Mouse (Mus musculus) liver, embryonic 13.5 days (tissue): ENCODE measurements around the gene Pdzd2. TPM values are rescaled to one million over a fixed set of nuclear protein-coding genes. Genes with fewer than 3 reads are reported as not detected.
A peak's percentile ranks its signal among the peaks of the same experiment; 100 is the strongest.

Source experiments
- ATAC-seq: fragments of 200-750 bp; cut with Nextera tagmentation; 2 replicates; pipeline ENCODE4 v1.8.0; 2017; ENCODE audit warnings: low read depth, mild to moderate bottlenecking, moderate number of reproducible peaks, moderate library complexity
- DNase-seq: peaks from one replicate; pipeline ENCODE4 v3.0.0; 2022
- H3K27ac ChIP-seq: fragments of 300-500 bp; sonication (generic); 2 replicates; pipeline ENCODE4 v1.5.1; 2015; ENCODE audit warnings: moderate library complexity, mild to moderate bottlenecking, inconsistent platforms
- H3K27me3 ChIP-seq: fragments of 300-500 bp; sonication (generic); 2 replicates; pipeline ENCODE4 v1.6.1; 2015; ENCODE audit warnings: mild to moderate bottlenecking, inconsistent platforms
- H3K36me3 ChIP-seq: fragments of 300-500 bp; sonication (generic); 2 replicates; pipeline ENCODE4 v1.6.1; 2015; ENCODE audit warnings: mild to moderate bottlenecking, inconsistent platforms
- H3K4me1 ChIP-seq: fragments of 300-500 bp; sonication (generic); replicated peaks from 2 replicates; pipeline ENCODE4 v1.6.1; 2015; ENCODE audit warnings: inconsistent platforms
- H3K4me2 ChIP-seq: fragments of 300-500 bp; sonication (generic); 2 replicates; pipeline ENCODE4 v1.6.1; 2015; ENCODE audit warnings: inconsistent platforms, mild to moderate bottlenecking, moderate library complexity
- H3K4me3 ChIP-seq: fragments of 300-500 bp; sonication (generic); replicated peaks from 2 replicates; pipeline ENCODE4 v1.5.1; 2015; ENCODE audit warnings: mild to moderate bottlenecking, inconsistent platforms
- H3K9ac ChIP-seq: fragments of 300-500 bp; sonication (generic); 2 replicates; pipeline ENCODE4 v1.6.1; 2015; ENCODE audit warnings: mild to moderate bottlenecking, inconsistent platforms
- H3K9me3 ChIP-seq: fragments of 300-500 bp; sonication (generic); replicated peaks from 2 replicates; pipeline ENCODE4 v1.6.1; 2016; ENCODE audit warnings: inconsistent platforms
- WGBS: fragments of 180-500 bp; shearing (Covaris S2); methylation state at CpG from one replicate; pipeline ENCODE4 v1.1.7; 2015; ENCODE audit not compliant: insufficient replicate concordance; 5-methylcytosine and 5-hydroxymethylcytosine counted together
- polyA plus RNA-seq: library from polyadenylated mRNA; unstranded; fragments of >200 nt; fragmentation: Nextera tagmentation; extraction: Ambion mirVana; gene quantifications from 2 replicates; pipeline ENCODE4 v1.2.1, GENCODE M21; 2015

The Pdzd2 gene
- polyA plus RNA-seq: 1.4 and 1.5 TPM in 2 replicates

DNA sequence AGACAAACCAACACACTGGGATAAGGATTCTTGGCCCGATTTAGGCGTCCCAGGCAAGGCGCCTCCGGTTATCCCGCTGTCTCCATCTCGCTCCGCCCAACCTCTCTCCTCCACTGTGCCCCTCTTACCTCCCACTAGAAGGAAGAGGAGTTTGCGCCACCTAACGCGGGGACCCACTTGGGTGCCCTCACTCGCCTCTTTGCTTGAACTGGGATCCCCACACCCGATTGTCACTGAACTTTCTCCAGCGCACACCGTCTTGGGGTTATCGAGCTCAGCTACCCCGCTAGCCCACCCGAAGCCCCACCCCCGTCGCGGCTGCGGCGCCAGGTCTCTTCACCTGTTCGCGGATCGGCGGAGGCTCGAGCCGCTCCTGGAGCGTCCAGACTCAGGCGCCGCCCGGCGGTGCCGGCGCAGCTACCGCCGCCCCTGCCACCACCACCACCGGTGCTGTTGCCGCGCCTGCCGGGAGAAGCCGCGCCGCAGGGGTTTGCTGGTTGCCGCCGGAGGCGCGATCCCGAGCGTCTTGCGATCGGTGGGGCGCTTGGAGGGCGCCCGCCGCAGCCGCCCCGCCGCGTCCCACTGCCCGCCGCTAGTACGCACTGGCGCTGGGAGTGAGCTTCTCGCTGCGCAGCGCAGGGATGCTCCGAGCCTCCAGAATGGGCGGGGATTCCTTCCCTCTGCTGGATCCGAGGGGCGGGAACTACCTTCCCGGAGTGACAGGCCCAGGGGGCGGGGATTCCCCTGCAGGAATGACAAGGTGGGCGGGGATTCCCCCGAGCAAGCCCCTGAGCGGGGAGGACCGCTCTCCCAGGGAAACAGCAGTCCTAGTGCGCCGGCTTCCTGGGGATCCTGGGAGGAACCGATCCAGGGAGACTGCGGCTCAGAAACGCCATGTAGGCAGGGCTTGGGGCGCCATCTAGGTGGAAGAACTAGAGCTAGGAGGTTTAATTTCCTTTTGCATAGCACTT, at the start of gene Pdzd2:
Pdzd2 (minus strand) TSS at position 648 of the 971 bp plus-strand sequence.
- Histone ChIP-seq H3K27ac (no peak within 1 kb of the TSS), H3K9me3 (0 out of 2 replicates have a peak, but pooled peaks cover 3% of the 10 kb centered on the region), H3K36me3 (no peaks in the 10 kb centered on the region), H3K27me3 (peaks cover 56% of the 10 kb centered on the region), H3K4me2 (peak within 1 kb of the TSS; percentile 71), H3K4me3 (peak within 1 kb of the TSS; percentile 57), H3K4me1 (peaks cover 27% of the 10 kb centered on the region), H3K9ac (no peak within 1 kb of the TSS)
- ATAC-seq: peak; percentile 89
- 1% methylated on average over 83 of the region's 83 CpGs for WGBS
- DNase-seq: peak; percentile 70

DNA sequence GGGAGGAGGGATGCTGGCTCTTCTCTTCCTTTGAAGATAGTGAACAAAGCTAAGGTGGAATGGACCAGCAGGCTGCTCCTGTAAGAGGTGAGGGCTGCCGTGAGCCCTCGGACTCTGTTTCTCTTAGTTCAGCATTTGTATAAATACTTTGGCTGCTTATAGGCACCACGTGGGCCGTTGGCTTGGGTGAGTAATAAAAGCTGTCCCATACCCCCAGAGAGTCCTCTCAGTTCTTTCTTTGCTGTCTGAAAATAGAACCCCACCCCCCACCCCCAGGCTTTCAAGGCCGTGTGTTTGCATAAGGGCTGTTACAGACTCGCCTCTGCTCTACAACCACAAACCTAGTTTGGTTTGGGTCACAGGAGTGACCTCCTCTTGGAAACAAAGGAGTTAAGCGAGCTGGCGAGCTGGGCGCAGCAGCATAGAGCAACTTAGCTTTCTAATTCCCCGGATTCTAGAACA, 49.7 kb upstream of the Pdzd2 start:
- DNase-seq: no peak
- Histone ChIP-seq H3K4me2 (peak overlapping the region; percentile 12; the same call in 1 of the 2 replicates), H3K4me1 (no peaks in the 10 kb centered on the region), H3K27me3 (no peaks in the 10 kb centered on the region), H3K4me3 (no peak overlapping the region), H3K9me3 (no peaks in the 10 kb centered on the region), H3K36me3 (no peaks in the 10 kb centered on the region), H3K27ac (no peak overlapping the region), H3K9ac (no peak overlapping the region)
- WGBS: 43% methylated on average over 10 of the region's 10 CpGs
- no peak for ATAC-seq

DNA sequence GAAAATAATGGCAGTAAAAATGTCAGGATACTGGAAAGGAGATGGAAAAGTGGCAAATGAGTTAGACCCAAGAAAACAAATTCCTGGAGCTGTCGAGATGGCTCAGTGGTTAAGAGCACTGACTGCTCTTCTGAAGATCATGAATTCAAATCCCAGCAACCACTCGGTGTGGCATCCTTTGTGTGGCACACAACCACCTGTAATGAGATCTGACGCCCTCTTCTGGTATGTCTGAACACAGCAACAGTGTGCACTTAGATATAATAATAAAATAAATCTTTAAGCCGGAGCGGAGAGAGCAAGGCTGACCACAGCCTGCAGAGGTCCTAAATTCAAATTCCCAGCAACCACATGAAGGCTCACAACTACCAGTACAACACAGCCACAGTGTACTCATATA, 48.8 kb upstream of the Pdzd2 start:
- Histone ChIP-seq H3K27ac (no peak overlapping the region), H3K4me3 (no peak overlapping the region), H3K9me3 (no peaks in the 10 kb centered on the region), H3K9ac (no peak overlapping the region), H3K36me3 (no peaks in the 10 kb centered on the region), H3K4me1 (no peaks in the 10 kb centered on the region), H3K4me2 (no peak overlapping the region), H3K27me3 (no peaks in the 10 kb centered on the region)
- DNase-seq (no peak), ATAC-seq (no peak)
- WGBS: 56% methylated on average over 5 of the region's 5 CpGs

DNA sequence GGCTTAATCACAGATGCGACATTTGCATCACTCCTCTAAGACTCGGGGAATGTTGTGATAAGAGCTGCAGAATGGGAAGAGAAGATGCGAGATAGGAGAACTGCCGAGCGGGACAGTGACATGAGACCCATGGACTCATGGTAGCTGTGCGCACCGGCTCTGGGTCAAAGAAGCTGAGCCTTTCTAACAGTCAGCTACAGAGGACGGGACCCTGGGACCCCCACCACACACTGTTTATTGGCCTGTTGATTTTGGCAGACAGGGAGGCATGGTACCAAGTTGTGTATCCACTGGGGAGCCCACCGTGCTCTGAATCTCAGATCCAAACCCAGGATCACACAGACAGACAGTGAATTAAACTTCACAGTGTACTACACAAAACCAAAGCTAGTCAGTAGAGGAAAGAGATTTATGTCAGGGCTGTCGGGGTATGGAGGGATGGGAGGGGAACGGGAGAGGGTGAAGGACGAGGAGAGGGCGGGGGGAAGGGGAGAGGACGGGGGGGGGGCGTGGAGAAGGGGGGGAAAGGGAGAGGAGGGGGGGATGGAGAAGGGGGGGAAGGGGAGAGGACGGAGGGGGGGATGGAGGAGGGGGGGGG, 42.1 kb upstream of the Pdzd2 start:
- H3K4me3 ChIP-seq: no peak overlapping the region
- no peaks in the 10 kb centered on the region for H3K9me3 ChIP-seq
- no peaks in the 10 kb centered on the region for H3K27me3 ChIP-seq
- H3K4me1 ChIP-seq: no peaks in the 10 kb centered on the region
- 56% methylated on average over 11 of the region's 16 CpGs for WGBS
- H3K36me3 ChIP-seq: no peaks in the 10 kb centered on the region
- ATAC-seq: no peak
- H3K27ac ChIP-seq: no peak overlapping the region
- no peak overlapping the region for H3K9ac ChIP-seq
- DNase-seq: no peak
- H3K4me2 ChIP-seq: no peak overlapping the region

- ATAC-seq (no peak), DNase-seq (no peak)
- Histone ChIP-seq H3K9ac (no peak overlapping the region), H3K4me2 (no peak overlapping the region), H3K27me3 (no peaks in the 10 kb centered on the region), H3K27ac (no peak overlapping the region), H3K9me3 (no peaks in the 10 kb centered on the region), H3K4me1 (no peaks in the 10 kb centered on the region), H3K4me3 (no peak overlapping the region), H3K36me3 (no peaks in the 10 kb centered on the region)
- 65% methylated on average over 6 of the region's 6 CpGs for WGBS
Observed at GRCm38 (mm10) chr15:12781296-12781695, 41.6 kb upstream of the Pdzd2 start.

- H3K27me3 ChIP-seq: no peaks in the 10 kb centered on the region
- 59% methylated on average over 11 of the region's 11 CpGs for WGBS
- no peak overlapping the region for H3K9ac ChIP-seq
- H3K4me1 ChIP-seq: no peaks in the 10 kb centered on the region
- no peak for DNase-seq
- H3K4me2 ChIP-seq: no peak overlapping the region
- H3K9me3 ChIP-seq: no peaks in the 10 kb centered on the region
- H3K4me3 ChIP-seq: no peak overlapping the region
- H3K36me3 ChIP-seq: no peaks in the 10 kb centered on the region
- H3K27ac ChIP-seq: no peak overlapping the region
- ATAC-seq: no peak
Observed at GRCm38 (mm10) chr15:12774149-12774753, 34.5 kb upstream of the Pdzd2 start.

GRCm38 (mm10) chr15:12770958-12771357, 31.2 kb upstream of the Pdzd2 start:
- H3K4me1 ChIP-seq: no peaks in the 10 kb centered on the region
- H3K9ac ChIP-seq: no peak overlapping the region
- H3K4me3 ChIP-seq: no peak overlapping the region
- H3K36me3 ChIP-seq: no peaks in the 10 kb centered on the region
- ATAC-seq: no peak
- 73% methylated on average over 7 of the region's 7 CpGs for WGBS
- H3K27ac ChIP-seq: no peak overlapping the region
- no peak for DNase-seq
- no peaks in the 10 kb centered on the region for H3K9me3 ChIP-seq
- H3K27me3 ChIP-seq: no peaks in the 10 kb centered on the region
- H3K4me2 ChIP-seq: no peak overlapping the region

- no peak overlapping the region for H3K9ac ChIP-seq
- H3K4me1 ChIP-seq: no peaks in the 10 kb centered on the region
- WGBS: 28% methylated on average over 4 of the region's 4 CpGs
- H3K27ac ChIP-seq: no peak overlapping the region
- DNase-seq (no peak), ATAC-seq (no peak)
- no peak overlapping the region for H3K4me3 ChIP-seq
- no peaks in the 10 kb centered on the region for H3K27me3 ChIP-seq
- H3K36me3 ChIP-seq: no peaks in the 10 kb centered on the region
- H3K9me3 ChIP-seq: no peaks in the 10 kb centered on the region
- H3K4me2 ChIP-seq: no peak overlapping the region
Observed at GRCm38 (mm10) chr15:12766848-12767247, 27.1 kb upstream of the Pdzd2 start.

DNA sequence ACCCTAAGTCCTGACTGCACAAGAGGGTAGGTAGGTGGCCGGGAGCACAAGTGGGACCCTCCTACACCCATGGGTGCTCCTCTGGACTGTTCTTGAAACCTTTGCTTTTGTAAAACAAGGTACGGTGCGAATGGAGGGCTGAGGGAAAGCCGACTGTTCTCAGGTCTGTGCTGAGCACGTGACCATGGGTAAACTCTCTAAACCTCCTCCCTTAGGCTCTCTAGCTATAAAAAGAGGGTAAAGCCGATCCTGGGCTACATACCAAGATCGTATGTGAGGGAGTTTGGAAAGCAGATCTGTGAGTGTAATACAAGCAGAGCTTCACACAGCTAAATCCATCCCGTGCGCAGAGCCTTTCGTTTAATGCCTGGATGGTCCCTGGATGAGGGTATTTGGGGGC, 23.4 kb upstream of the Pdzd2 start:
- Histone ChIP-seq H3K27ac (no peak overlapping the region), H3K4me1 (no peaks in the 10 kb centered on the region), H3K27me3 (no peaks in the 10 kb centered on the region), H3K9me3 (no peaks in the 10 kb centered on the region), H3K36me3 (no peaks in the 10 kb centered on the region), H3K4me2 (no peak overlapping the region), H3K9ac (no peak overlapping the region), H3K4me3 (no peak overlapping the region)
- ATAC-seq (no peak), DNase-seq (no peak)
- 63% methylated on average over 10 of the region's 10 CpGs for WGBS

GRCm38 (mm10) chr15:12762258-12762913, 22.7 kb upstream of the Pdzd2 start:
- ATAC-seq (no peak), DNase-seq (no peak)
- H3K27ac ChIP-seq: no peak overlapping the region
- H3K4me1 ChIP-seq: no peaks in the 10 kb centered on the region
- no peak overlapping the region for H3K4me2 ChIP-seq
- no peaks in the 10 kb centered on the region for H3K36me3 ChIP-seq
- H3K9ac ChIP-seq: no peak overlapping the region
- no peaks in the 10 kb centered on the region for H3K27me3 ChIP-seq
- no peaks in the 10 kb centered on the region for H3K9me3 ChIP-seq
- H3K4me3 ChIP-seq: no peak overlapping the region
- WGBS: 67% methylated on average over 11 of the region's 11 CpGs

- no peak overlapping the region for H3K4me3 ChIP-seq
- no peak for ATAC-seq
- H3K27me3 ChIP-seq: no peaks in the 10 kb centered on the region
- no peaks in the 10 kb centered on the region for H3K9me3 ChIP-seq
- no peak overlapping the region for H3K9ac ChIP-seq
- no peak overlapping the region for H3K4me2 ChIP-seq
- no peak overlapping the region for H3K27ac ChIP-seq
- no peak for DNase-seq
- no peaks in the 10 kb centered on the region for H3K36me3 ChIP-seq
- no peaks in the 10 kb centered on the region for H3K4me1 ChIP-seq
- WGBS: 64% methylated on average over 6 of the region's 6 CpGs
Observed at GRCm38 (mm10) chr15:12760747-12761146, 21.0 kb upstream of the Pdzd2 start.
